Mouse (Mus musculus) olfactory bulb, adult 2 months (tissue): Measurements from ENCODE around the gene Tmem132d. TPM values are rescaled to one million over a fixed set of nuclear protein-coding genes. Genes with fewer than 3 reads are reported as not detected.

Source experiments
- H3K27ac ChIP-seq: fragments of 200-500 bp; 2 replicates; pipeline ENCODE4 v1.5.1; 2012; ENCODE audit warnings: low read depth, low read length; ENCODE audit not compliant: insufficient read depth
- H3K4me1 ChIP-seq: fragments of 200-500 bp; 2 replicates; pipeline ENCODE4 v1.6.1; 2012; ENCODE audit warnings: low read length; ENCODE audit not compliant: control insufficient read depth, insufficient read depth
- H3K4me3 ChIP-seq: fragments of 200-500 bp; 2 replicates; pipeline ENCODE4 v1.5.1; 2012; ENCODE audit warnings: mild to moderate bottlenecking, low read depth, low read length, moderate library complexity; ENCODE audit not compliant: insufficient read depth
- CTCF ChIP-seq: fragments of 200-500 bp; IDR thresholded peaks from 2 replicates; pipeline ENCODE4 v1.5.1; 2012; ENCODE audit warnings: low read depth, mild to moderate bottlenecking, low read length, moderate library complexity; ENCODE audit not compliant: insufficient read depth
- POLR2A ChIP-seq: fragments of 200-500 bp; IDR thresholded peaks from 2 replicates; pipeline ENCODE4 v1.6.1; 2012; ENCODE audit warnings: mild to moderate bottlenecking, low read depth, low read length, moderate library complexity; ENCODE audit not compliant: insufficient read depth
- WGBS: fragments of 180-500 bp; shearing (Covaris S2); methylation state at CpG from one replicate; pipeline ENCODE4 v1.1.7; 2018; 5-methylcytosine and 5-hydroxymethylcytosine counted together
- polyA plus RNA-seq: library from polyadenylated mRNA; stranded (reverse); fragments of >200 nt; gene quantifications from 2 replicates; pipeline ENCODE4 v1.2.4, GENCODE M21; 2012; ENCODE audit warnings: low replicate concordance; ENCODE audit not compliant: missing spikeins, insufficient read depth, insufficient read length

The Tmem132d gene
- polyA plus RNA-seq, 1 experiment = not detected

DNA sequence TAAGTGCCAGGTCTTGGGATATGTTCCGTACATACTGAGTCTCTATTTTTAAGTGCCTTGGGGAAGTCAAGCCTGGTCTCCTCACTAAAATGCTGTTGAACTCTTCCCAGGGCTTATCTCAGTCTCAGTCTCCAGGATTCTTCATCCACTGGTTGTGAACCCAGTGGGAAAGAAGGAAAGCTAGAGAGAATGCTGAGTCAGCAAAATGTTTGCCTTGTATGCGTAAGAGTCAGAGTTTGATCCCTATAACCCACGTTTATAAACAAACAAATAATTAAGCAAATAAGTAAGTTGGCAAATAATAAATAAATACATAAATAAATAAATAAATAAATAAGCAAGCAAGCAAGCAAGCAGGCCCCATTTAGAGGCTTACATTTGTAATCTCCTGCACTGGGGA lies 63.1 kb downstream of the Tmem132d start:
- no peak for TF ChIP-seq POLR2A
- TF ChIP-seq CTCF = no peak
- WGBS = 90% methylated on average over 3 of the region's 3 CpGs
- Histone ChIP-seq H3K27ac (no peak overlapping the region), H3K4me1 (peaks cover 5% of the 10 kb centered on the region), H3K4me3 (no peak overlapping the region)

DNA sequence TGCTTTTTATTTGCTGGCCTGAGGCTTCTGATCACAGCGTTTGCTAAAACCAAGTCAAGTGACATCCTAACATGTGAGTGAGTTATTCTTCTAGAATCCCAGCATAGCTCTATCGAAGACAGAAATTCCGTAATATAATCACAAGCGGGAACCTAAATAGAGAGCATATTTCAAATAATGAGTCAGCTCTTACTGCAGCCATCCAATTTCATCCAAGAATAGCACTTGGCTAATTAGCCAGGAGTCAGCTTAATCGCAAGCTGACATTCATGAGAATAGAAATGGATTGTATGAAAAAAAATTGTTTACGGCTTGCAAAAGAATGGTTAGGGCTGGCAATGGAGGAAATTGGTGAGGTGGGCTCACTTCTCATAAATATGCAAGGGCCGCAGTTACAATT lies 63.8 kb downstream of the Tmem132d start:
- H3K27ac ChIP-seq = no peak overlapping the region

DNA sequence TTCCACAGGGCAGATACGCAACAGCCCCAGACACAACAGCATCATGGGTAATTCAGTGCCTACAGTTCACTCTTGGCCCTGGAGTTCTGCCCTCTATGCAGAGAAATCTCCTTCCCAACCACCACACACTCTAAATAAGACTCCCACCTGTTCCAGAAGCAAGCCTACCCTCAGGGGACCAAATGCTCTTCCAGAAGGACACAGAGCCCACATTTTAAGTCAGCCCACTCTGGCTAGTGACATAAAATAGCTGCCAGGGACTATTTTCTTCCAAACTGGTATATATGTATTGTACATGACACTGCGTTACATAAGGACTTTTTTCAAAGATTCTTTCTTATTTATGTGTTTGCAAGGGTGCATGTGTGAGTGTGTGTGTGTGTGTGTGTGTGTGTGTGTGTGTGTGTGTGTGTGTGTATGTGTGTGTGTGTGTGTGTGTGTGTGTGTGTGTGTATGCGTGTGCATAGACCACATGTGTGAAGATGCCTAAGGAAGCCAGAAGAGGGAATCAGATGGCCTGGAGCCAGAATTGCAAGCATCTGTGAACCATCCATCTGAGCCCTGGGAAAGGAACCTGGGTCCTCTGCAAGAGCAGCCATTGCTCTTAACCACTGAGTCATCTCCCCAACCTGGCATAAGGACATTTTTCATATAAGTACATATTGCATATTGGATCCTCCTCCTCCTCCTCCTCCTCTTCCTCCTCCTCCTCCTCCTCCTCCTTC lies 67.5 kb downstream of the Tmem132d start:
- WGBS = 89% methylated on average over 3 of the region's 3 CpGs

More for the DNA sequence above, 63.8 kb downstream of the Tmem132d start:
- 39% methylated on average over 7 of the region's 7 CpGs for WGBS
- no peak overlapping the region for H3K4me3 ChIP-seq
- TF ChIP-seq POLR2A (no peak), CTCF (no peak)
- peaks cover 5% of the 10 kb centered on the region for H3K4me1 ChIP-seq

DNA sequence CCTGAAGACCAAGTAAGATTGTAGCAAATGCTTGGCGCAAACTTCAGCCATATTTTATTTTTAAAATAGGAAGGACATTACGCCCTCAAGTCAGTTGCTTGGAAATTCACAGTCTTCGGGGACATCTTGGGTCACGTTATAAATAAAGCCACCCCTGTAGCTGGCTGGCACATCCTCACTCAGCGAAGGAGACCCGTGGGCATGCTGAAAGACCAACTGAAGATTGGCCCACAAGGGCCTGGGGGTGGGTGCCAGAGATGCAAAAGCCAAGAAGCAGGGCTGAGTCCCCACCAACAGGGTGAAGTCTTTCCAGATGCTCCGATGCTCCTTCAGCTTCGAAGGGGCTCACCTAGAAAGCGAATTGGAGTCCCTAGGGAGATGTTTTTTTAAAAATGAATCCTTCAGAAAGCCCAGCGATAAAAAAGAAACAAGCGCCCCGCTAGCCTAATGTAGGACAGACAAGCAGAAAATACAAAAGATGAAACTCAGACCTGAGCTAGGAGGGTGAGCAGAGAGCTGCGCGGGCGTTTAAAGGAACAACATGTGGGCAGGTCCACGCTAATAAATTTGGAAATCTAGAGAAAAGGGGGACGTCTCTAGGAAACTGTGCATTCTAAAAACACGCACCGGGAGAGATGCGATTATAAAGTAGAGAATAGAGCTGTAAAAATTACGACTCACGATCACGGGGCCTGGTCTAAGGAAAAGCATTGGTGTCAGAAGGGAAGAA lies 71.8 kb downstream of the Tmem132d start:
- TF ChIP-seq POLR2A (no peak), CTCF (no peak)
- 46% methylated on average over 23 of the region's 23 CpGs for WGBS
- H3K4me3 ChIP-seq = no peak overlapping the region
- H3K27ac ChIP-seq = no peak overlapping the region
- peaks cover 6% of the 10 kb centered on the region for H3K4me1 ChIP-seq

More for the DNA sequence above, 67.5 kb downstream of the Tmem132d start:
- TF ChIP-seq CTCF (no peak), POLR2A (no peak)
- Histone ChIP-seq H3K27ac (no peak overlapping the region), H3K4me3 (no peak overlapping the region), H3K4me1 (peaks cover 11% of the 10 kb centered on the region)

DNA sequence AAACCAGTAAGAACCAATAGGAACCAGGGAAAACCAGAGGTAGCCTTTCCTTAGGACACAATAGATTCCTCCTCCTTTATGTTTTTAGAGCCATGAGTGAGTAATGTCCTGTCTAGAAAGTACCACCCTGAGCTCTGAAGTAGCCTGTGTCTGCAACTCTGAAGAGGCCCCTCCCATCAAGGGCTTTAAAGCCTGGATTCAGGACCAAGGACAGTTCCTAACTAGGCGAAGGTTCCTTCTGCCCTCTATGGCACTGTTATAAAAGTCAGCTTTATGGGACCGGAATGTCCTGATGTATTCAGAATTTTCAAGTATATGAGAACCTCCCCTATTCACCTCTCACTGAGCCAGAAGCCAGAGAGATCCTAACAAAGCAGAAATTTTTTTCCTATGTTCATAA lies 84.0 kb downstream of the Tmem132d start:
- no peak overlapping the region for H3K27ac ChIP-seq
- H3K4me1 ChIP-seq = no peaks in the 10 kb centered on the region
- no peak overlapping the region for H3K4me3 ChIP-seq
- WGBS = 69% methylated on average over 2 of the region's 2 CpGs
- no peak for TF ChIP-seq POLR2A
- no peak for TF ChIP-seq CTCF

DNA sequence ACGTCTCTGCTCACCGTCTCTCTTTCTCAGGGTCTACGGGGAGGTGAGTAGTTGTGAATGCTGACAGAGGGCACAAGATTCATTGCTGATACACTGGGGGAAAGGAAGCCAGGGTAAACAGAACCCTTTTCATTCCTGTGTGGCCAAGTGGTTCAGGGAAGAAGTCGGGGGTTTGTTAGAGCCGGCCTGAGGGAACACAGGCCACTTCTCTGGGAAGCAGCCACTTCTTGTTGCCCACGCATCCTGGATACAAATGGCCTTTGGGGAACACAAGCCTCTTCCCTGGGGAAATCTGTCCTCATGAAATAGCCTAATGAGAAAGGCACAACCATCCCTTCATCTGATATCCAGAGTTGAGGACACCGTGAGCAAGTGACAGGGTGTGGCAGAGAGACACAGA lies 96.0 kb downstream of the Tmem132d start:
- TF ChIP-seq POLR2A = no peak
- Histone ChIP-seq H3K27ac (no peak overlapping the region), H3K4me1 (no peaks in the 10 kb centered on the region), H3K4me3 (no peak overlapping the region)
- 77% methylated on average over 7 of the region's 7 CpGs for WGBS

DNA sequence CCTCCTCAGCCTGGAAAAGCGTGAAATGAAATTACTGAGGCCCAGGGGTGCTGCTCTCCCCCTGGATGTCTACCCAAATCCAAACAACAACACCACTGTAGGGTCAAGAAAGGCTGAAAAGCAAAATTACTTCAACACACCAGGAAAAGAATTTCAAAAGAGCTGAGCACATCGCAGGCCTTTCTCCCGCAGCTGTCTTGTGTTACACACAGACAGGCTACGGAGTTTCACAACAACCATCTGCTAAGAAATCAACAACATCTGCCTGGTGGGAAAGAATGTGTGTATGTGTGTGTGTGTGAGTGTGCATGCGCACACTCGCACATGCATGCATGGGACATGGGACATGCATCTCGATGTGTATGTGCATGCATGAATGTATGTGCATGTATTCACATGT lies 100.1 kb downstream of the Tmem132d start:
- no peaks in the 10 kb centered on the region for H3K4me1 ChIP-seq
- no peak overlapping the region for H3K4me3 ChIP-seq
- 89% methylated on average over 7 of the region's 7 CpGs for WGBS
- TF ChIP-seq POLR2A = no peak
- no peak for TF ChIP-seq CTCF
- no peak overlapping the region for H3K27ac ChIP-seq

DNA sequence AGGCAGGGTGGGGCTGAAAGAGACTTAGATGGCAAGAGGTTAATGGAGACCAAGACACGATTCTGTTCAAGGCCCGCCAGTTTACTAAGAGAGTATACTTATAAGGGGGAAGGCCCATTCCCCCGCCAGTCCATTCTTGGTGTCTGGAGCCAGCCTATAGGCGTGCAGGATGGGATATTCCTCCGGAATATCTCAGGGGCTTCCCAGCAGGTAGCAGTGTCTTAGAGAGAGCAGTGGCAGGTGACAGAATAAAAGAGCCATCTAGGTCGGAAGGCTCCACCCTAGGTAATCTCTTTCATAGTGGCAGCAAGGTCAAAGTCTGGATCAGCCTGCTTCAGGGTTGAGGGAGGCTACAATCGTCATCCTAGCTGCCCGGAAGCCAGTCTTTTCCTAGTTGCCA lies 102.5 kb downstream of the Tmem132d start:
- WGBS = 94% methylated on average over 8 of the region's 8 CpGs
- Histone ChIP-seq H3K4me1 (no peaks in the 10 kb centered on the region), H3K4me3 (no peak overlapping the region), H3K27ac (no peak overlapping the region)
- TF ChIP-seq POLR2A (no peak), CTCF (no peak)

DNA sequence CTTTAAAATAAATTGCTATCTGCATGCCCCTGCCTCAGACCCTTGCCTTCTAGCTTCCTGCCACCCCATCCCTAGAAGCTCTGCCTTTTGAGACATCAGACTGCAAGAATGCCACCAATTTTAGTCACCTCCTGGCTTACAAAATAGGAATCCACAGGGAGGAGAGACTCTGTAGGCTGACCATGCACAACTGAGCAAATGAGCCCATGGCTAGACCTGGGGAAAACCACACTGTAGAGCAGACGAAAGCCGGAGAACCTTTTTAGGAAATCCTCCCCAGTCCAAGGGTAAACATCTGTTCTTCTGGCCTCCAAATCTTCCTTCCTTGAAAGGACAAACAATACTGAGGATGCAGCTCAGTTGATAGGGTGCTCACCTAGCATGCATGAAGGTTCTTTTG lies 130.5 kb downstream of the Tmem132d start:
- Histone ChIP-seq H3K27ac (no peak overlapping the region), H3K4me3 (no peak overlapping the region), H3K4me1 (no peaks in the 10 kb centered on the region)
- 85% methylated on average over 2 of the region's 2 CpGs for WGBS
- TF ChIP-seq CTCF = no peak
- no peak for TF ChIP-seq POLR2A
